Mouse (Mus musculus) megakaryocyte, adult 5-6 weeks (primary cell): ENCODE measurements around the gene Taok1. TPM values are rescaled to one million over a fixed set of nuclear protein-coding genes. Genes with fewer than 3 reads are reported as not detected.
A peak's percentile ranks its signal among the peaks of the same experiment; 100 is the strongest.

Source experiments
- ATAC-seq: 2 replicates; pipeline ENCODE4 v1.8.0; 2016; ENCODE audit warnings: mild to moderate bottlenecking, inconsistent platforms; ENCODE audit not compliant: poor library complexity, severe bottlenecking
- total RNA-seq, 2 experiments: library from RNA; stranded (forward) in 1 of 2; stranded (reverse) in 1 of 2; fragments of 153-499, 151-499 nt in 1 of 2; fragments of 221-1000, 200-1000 nt in 1 of 2; gene quantifications; 2 replicates each; pipeline versions ENCODE4 v1.2.3 to v1.2.4; 2015 to 2017

Gene Taok1
- total RNA-seq, 2 experiments from 2014 or later: 41.9 to 48.4 TPM

DNA sequence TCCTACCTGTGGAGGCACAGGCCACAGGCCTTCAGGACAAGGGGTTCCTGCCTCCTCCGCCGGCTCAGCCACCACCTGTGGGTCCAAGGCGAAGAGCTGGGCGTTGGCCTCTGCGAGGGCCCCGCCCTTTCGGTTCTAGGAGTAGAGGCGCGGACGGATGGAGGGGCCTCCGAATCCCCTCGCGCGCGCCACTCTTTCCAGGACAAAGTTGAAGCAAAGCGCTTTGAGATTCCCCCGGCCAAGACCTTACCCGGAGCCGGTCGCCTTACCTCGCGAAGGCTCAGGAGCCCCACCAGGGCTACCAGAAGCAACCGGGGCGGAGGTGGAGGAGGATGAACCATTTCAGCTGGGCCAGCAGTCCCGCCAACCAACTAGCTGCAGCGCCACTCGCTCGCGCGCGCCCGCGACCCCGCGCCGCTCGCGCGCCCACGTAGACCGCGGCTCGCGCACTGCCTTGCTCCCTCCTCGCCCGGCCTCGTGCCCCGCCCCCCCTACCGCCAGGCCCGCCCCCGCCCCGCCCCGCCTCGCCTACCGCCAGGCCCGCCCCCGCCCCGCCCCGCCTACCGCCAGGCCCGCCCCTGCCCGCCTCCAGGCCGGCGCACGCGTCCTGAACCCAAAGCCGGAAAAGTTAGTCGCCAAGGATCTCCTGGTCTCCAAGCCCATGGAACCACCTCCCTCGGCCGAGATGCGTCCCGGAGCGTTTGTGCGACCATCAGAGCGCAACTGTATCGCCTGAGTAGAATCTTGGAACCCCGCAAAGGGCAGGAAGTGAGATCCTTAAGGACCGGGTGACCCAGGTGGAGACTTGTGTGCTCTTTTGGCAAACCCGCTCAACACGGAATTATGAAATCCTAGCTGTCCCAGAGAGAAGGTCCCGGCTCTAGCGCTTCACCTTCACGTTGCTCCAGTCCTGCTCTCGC lies 94.5 kb downstream of the Taok1 start:
- peak; percentile 57 for ATAC-seq

DNA sequence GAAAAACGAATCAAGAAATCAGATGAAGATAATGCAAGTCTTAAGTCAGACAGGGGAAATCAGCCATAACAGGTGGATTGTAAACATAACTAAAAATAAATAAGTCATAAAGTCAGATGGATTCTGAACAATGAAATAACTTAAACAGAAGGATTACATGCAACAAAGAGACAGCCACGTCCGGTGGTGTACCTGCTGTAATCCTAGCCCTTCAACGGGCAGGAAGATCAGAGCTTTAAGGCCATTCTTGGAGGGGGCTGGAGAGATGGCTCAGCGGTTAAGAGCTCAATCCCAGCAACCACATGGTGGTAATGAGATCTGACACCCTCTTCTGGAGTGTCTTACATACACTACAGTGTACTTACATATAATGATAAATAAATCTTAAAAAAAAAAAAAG lies 96.3 kb downstream of the Taok1 start:
- no peak for ATAC-seq

DNA sequence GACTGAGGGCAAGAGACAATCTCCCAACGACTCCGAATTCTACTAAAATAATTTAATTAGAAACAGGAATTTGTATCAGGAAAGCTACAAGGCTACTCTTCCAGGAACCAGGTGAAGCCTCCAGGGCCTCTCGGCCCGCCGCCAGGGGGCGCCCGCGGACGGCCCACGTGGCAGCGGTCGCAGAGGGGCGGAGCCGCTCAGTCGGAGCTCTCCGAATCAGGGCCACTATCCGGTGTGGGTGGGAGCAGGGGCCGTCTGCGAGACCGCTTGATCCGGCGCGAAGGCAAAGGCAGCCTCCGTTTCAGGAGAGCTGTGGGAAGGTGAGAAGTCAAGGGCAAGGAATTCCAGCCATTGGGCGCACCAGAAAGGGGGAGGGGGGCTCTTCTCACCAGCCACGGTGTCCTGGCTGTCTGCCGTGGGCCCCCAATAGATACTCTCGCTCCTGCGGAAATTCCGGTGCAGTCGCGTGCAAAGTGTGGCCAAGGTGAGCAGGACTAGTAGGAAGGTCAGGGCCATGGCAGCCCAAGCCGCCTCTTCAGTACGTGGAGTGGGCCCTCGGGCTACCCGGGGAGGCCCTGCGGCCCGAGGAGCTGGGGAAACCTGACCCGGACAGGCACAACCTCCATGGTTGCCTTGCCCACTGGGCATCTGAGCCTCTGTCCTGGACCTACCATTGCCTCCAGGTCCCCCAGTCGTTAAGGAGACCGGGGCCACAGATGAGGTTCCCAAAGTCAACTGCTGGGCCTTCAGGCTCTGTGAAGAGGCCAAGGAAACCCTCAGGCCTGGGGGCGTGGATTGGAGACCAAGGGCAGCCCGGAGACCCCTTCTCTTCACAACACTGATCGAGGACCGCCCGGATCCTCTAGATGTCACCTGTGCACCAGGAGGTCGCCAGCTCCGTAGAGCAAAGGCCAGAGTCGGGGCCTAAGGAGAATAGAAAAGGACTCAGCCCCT lies 99.3 kb downstream of the Taok1 start:
- ATAC-seq: peak; percentile 88

DNA sequence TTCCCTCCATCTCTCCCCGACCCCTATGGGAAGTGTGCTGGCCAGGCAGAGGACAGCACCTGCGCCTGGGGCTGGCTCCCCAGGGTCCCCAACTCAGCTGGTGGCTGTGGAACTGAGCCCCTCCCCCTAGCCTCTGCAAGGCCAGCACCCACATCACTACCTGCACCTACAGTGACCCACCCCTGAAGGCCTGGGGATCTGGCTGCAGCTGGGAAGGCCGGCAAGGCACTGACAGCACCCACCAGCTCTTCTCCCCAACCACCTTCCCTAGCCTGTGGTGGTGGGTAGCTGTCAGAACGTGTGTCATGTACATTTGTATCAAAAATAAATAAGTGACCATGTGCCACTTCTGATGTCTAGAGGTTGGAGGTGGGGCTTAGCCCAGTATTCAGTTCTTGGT lies 100.2 kb downstream of the Taok1 start:
- no peak for ATAC-seq

DNA sequence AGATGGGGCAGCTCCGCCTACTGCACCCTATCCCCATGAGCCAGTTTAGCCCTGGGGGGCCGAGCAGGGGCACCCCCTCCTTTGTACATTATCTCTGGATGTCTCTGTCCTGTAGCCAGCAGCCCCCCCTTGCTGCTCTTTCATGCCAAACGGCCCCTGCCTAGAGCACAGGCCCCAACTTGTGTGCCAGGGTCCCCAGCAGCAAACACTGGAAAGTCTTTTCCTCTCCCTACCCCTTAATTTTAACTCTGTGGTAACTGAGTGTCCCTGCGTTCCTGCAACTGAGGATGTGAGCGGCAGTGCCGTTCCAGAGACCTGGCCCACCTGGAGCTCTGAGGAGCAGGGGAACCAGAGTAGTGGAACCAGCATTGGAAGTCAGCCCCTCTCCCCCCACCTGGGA lies 100.7 kb downstream of the Taok1 start:
- no peak for ATAC-seq

DNA sequence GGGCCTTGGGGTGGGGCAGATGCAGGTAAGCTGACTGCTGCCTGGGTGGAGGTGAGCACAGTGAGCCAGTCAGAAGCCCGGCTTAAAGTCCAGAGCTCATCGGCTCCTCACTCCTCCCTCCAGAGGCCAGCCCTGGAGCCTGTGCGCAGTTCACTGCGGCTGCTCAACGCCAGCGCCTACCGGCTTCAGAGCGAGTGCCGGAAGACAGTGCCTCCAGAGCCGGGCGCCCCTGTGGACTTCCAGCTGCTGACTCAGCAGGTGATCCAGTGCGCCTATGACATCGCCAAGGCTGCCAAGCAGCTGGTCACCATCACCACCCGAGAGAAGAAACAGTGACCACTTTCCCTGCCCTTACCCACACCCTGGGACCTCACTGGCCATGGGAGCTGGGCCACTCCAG lies 101.3 kb downstream of the Taok1 start:
- no peak for ATAC-seq

DNA sequence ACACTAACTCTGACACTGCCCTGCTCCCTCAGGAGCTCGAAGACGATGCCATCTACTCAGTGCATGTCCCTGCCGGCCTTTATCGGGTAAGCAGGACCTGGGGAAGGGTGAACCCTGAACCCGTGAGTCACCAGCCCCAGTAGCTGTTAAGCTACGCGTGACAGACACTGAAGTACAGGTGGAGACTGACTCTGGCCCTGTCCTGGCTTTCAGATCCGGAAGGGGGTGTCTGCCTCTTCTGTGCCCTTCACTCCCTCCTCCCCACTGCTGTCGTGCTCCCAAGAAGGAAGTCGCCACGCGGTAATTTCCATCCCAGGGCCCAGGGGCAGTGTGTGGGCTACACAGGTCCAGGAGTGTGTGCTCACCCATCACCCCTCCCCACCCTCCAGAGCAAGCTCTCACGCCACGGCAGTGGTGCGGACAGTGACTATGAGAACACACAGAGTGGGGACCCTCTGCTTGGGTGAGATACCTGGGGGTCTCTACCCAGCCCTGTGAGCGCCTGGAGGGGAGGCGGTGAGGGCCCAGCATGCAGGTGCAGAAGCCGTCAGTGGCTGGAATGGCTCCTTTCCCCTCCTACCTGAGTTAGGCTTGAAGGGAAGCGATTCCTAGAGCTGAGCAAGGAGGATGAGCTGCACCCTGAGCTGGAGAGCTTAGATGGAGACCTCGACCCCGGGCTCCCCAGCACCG lies 102.2 kb downstream of the Taok1 start:
- no peak for ATAC-seq

DNA sequence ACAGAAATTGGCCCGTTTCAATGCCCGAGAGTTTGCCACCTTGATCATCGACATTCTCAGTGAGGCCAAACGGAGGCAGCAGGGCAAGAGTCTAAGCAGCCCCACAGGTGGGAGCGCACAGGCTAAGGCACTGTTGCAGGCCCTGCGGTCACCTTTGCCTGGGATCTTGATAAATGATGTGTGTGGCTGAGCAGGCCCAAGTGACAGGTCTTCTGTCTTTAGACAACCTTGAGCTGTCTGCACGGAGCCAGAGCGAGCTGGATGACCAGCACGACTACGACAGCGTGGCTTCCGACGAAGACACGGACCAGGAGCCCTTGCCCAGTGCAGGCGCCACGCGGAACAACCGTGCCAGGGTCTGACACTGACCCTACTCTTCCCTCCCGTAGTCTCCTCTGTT lies 103.2 kb downstream of the Taok1 start:
- no peak for ATAC-seq

DNA sequence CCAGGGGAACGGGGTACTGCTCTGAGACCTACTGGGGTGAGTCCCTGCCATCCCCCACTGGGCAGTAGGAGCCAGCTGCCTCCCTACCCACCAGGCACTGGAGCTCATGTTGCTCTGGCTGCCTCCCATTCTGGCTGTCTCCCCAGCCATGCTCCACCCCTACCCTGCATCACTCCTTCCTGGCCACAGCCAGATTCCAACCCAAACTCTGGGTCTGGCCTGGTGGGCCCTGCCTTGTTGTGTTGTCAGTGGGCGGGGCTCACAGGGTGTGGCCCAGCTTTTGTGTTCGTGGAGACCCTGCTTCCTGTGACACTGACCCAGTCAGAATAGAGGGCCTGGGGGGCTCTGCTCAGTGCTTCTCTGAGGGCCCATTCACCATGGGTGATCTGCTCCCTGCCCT lies 104.1 kb downstream of the Taok1 start:
- no peak for ATAC-seq

DNA sequence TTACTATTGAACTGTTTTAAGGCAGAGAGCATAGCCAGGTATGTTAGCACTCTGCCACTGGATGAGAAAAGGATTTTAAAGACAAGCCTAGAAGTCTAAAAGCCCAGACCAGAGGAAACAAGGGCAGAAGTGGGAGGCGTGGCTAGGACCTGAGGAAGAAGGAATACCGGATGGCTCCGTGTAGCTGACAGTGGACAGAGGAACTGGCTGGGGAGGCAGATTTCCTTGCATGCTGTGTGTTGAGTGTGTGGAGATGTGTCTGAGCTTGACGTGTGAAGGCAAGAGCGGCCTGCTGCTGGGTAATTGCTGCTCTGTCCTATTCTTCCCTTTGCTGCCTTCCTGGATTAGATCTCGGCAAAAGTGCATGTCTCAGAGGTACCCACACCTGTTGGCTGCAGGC lies 105.1 kb downstream of the Taok1 start:
- ATAC-seq: no peak

DNA sequence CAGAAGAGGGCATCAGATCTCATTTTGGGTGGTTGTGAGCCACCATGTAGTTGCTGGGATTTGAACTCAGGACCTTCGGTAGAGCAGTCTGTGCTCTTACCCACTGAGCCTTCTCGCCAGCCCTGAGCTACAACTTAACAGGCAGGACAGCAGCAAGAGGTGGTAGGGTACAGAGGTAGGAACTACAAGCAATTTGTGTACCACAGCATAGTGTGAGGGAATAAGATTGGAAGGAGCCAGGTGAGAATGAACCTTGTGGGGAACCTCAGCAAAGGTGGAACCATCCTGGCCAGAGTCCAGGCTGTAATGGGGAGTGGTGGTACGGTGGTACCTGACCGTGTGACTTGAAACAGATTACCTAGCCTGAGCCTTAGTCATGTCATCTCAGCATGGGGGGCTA lies 105.6 kb downstream of the Taok1 start:
- ATAC-seq: no peak

DNA sequence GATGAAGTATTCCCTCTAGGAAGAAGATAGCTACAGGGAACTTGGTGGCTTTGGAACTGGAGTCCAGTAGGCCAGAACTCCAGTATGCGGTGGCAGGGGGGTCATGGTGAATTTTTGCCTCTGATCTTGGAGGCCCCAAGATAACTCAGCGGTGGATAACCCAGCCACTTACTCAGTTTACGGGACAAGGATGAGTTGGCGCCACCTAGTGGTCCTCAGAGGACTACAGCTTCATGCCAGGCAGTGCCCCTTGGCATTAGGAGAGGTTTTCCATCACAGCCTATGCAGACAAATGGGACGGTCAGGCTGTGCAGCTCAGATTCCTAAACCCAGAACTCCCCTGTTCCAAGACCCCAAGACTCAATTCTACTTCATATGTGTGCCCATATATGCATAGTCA lies 106.2 kb downstream of the Taok1 start:
- ATAC-seq: peak; percentile 77

DNA sequence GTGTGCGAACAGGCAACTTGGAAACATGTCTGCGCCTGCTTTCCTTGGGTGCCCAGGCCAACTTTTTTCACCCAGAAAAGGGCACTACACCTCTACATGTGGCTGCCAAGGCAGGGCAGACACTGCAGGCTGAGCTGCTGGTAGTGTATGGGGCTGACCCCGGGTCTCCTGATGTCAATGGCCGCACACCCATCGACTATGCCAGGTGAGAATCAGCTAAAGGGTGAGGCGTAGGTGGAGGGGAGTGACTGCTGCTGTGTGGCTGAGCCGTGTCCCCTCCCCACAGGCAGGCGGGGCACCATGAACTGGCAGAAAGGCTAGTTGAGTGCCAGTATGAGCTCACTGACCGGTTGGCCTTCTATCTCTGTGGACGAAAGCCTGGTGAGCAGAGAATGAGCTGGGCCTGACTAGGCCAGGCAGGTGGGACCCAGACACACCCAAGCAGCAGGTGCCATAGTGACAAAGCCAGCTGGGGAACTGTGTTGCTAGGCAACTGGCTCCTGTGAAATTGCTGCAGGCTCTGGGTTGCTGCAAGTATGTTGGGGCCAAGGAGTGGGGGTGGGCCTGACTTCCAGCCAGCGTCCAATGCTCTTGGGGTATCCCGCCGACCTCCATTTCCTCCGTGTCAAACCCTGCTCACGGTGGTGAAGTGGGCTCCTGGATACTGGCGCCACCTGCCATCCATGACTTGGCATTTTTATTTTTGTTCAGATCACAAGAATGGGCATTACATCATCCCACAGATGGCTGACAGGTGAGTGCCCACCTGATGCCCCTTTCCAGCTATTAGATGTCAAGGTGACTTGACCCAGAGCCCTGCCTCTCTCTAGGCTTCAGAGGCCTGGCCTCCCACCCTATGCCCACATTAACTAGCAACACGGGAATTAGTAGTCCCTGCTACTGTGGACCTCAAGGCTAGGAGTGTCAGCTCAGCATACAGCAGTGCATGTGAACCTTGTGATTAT lies 107.0 kb downstream of the Taok1 start:
- ATAC-seq: no peak

DNA sequence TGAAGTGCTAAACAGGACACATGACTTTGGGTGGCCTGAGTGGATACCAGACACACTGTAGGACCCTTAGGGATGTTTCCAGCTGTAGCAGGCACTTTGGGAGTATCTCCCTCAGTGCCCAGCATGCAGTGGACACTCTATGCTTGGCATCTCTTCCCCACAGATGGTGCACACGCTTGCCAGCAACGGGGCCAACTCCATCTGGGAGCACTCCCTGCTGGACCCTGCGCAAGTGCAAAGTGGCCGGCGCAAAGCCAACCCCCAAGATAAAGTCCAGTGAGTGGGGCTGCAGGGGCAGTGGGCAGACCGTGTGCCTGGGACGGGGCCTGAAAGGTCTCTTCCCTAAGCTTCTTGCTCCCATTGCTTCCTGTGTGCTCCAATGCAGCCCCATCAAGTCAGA lies 108.3 kb downstream of the Taok1 start:
- ATAC-seq: no peak

DNA sequence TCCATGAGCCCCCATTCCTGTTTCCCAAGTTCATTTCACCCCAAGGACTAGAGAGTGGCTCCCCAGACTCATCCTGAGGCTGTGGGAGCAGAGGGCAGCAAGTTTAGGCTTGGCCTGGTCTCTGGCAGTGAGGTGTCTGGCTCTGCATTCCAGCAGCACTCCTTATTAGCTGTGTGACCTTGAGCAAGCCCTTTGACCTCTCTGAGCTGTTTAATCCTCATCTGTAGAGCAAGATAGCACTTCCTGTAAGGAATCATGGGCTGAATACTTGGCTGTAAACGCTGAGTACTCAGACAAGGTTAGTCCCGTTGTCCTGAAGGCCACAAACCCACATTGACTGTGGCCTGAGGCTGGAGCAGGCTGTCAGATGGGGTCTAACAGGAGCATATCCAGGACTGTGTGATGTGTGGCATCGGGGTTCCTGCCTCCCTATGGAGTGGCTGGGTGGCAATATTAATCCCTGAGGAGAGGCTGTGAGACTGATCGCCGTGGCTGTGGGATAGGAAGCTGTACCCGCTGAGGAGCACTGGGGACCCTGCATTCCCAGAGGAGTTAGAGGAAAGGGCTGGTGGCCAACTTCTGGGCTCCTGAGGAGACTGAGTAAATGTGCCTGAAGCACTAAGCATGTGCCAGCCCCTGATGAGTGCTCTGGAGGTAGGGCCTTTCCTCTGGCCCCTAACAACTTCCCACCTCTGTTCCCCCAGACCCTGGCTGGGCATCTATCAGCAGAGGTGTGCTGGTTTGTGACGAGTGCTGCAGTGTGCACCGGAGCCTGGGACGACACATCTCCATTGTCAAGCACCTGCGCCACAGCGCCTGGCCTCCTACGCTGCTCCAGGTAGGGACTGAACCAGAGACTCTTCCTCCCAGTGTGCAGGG lies 109.1 kb downstream of the Taok1 start:
- no peak for ATAC-seq

DNA sequence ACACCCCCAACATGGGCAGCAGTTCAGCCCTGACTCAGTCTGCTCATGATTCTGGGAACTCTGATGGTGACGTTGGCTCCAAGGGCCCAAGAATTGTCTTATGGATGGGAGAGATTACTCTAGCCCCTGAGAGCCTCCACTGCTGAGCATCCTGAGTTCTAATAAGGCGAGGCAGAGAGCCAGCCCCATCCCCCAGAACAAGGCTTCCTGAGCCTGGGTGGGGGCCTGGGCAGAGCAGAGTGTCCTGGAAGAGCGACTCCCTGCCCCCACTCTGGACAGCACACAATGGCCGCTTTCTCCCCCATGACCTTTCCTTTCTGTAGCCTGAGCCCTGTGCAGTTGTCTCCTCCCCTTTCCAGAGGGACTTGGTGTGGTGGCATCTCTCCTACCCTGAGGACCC lies 109.8 kb downstream of the Taok1 start:
- no peak for ATAC-seq

DNA sequence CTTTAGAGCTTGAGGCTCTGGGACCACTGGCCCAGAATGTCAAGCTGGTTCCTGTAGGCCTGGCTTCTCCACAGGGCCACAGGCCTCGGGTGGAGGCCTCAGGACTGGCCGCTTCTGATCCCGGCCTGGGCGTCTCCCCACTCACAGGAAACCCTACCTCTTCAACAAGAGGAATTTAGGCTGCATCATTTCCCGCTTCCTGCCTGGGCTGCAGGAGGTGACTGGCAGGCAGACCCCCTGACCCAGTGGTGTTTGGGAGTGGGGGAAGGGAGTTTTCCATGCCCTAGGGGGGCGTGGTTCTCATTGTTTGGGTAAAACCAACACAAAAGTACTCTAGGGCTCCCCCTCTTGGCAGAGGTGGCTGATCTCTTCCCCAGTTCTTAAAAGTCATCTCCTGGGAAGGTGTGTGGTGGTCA lies 110.3 kb downstream of the Taok1 start:
- ATAC-seq: no peak

DNA sequence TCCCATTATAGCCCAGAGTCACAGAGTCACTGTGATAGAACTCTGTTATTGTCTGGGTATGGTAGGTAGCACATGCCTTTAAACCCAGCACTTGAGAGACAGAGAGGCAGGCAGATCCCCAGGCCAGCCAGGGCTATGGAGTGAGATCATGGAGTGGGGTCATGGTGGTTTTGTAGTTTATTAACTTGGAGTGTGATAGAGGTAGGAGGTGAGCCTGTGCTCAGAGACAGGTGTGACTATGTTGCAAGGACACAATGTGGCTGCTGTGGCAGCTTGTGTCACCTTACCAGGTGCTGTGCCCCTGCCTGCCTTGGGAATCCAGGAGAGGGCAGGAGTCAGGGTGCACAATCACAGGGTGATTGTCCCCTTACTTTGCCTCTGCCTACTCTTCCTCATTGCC lies 112.1 kb downstream of the Taok1 start:
- ATAC-seq: no peak

DNA sequence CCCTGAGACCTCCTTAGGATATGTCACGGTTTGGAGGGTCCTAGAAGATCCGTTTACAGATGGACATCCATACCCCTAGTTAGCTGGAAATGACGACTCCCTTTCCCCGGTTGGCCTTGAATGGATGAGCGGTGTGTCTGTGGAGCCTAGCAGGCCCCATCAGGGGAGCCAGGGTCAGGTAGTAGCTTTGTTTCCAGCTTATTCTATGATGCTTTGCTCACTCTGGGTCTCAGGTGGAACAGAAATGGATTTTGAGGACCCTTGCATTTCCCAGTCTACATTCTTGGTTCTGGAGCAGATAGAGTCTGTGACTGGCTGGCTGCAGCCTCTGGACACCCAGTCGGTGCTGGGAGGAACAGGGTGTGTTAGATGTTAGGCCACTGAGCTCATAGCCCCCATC lies 112.8 kb downstream of the Taok1 start:
- no peak for ATAC-seq
